Mouse (Mus musculus) midbrain, embryonic 16.5 days (tissue): ENCODE data around the gene Ptprg. TPM values are rescaled to one million over a fixed set of nuclear protein-coding genes. Genes with fewer than 3 reads are reported as not detected.

Experiments used
- ATAC-seq: fragments of 200-750 bp; cut with Nextera tagmentation; 2 replicates; pipeline ENCODE4 v1.8.0; 2017; ENCODE audit warnings: moderate TSS enrichment
- H3K27ac ChIP-seq: fragments of 300-500 bp; sonication (generic); 2 replicates; pipeline ENCODE4 v1.5.1; 2014; ENCODE audit warnings: mild to moderate bottlenecking, low read length, mixed read lengths
- H3K27me3 ChIP-seq: fragments of 300-500 bp; sonication (generic); 2 replicates; pipeline ENCODE4 v1.6.1; 2014; ENCODE audit warnings: low read depth, low read length, mixed read lengths; ENCODE audit not compliant: control insufficient read depth, insufficient read depth
- H3K36me3 ChIP-seq: fragments of 300-500 bp; sonication (generic); 2 replicates; pipeline ENCODE4 v1.6.1; 2014; ENCODE audit warnings: mild to moderate bottlenecking, low read length, moderate library complexity, mixed read lengths; ENCODE audit not compliant: control insufficient read depth, insufficient read depth
- H3K4me1 ChIP-seq: fragments of 300-500 bp; sonication (generic); 2 replicates; pipeline ENCODE4 v1.6.1; 2014; ENCODE audit warnings: mild to moderate bottlenecking, low read length, mixed read lengths; ENCODE audit not compliant: control insufficient read depth, insufficient read depth
- H3K4me2 ChIP-seq: fragments of 300-500 bp; sonication (generic); 2 replicates; pipeline ENCODE4 v1.6.1; 2014; ENCODE audit warnings: mild to moderate bottlenecking, low read length, mixed read lengths
- H3K4me3 ChIP-seq: fragments of 300-500 bp; sonication (generic); 2 replicates; pipeline ENCODE4 v1.5.1; 2014; ENCODE audit warnings: low read depth, mild to moderate bottlenecking, low read length, moderate library complexity, mixed read lengths
- H3K9ac ChIP-seq: fragments of 300-500 bp; sonication (generic); 2 replicates; pipeline ENCODE4 v1.6.1; 2014; ENCODE audit warnings: low read depth, low read length, mixed read lengths
- H3K9me3 ChIP-seq: fragments of 300-500 bp; sonication (generic); replicated peaks from 2 replicates; pipeline ENCODE4 v1.6.1; 2014; ENCODE audit warnings: mild to moderate bottlenecking, low read length, mixed read lengths; ENCODE audit not compliant: control insufficient read depth, poor library complexity, severe bottlenecking
- WGBS: fragments of 180-500 bp; shearing (Covaris S2); extraction: QIAGEN DNeasy Blood & Tissue Kit; methylation state at CpG from one replicate; pipeline ENCODE4 v1.1.7; 2014; 5-methylcytosine and 5-hydroxymethylcytosine counted together
- polyA plus RNA-seq: library from polyadenylated mRNA; unstranded; fragments of >200 nt; fragmentation: Nextera tagmentation; extraction: Ambion mirVana; gene quantifications from 2 replicates; pipeline ENCODE4 v1.2.1, GENCODE M21; 2015

The Ptprg gene
- polyA plus RNA-seq, 1 experiment from 2014 or later = 37.6 TPM

GRCm38 (mm10) chr14:11552521-11553272 lies 635 bp upstream of the Ptprg start:
- Histone ChIP-seq H3K4me2 (peak overlapping the region; percentile 88), H3K27me3 (no peaks in the 10 kb centered on the region), H3K4me3 (peak overlapping the region; percentile 87), H3K36me3 (no peaks in the 10 kb centered on the region), H3K9ac (peak overlapping the region; percentile 87), H3K27ac (peak overlapping the region; percentile 97), H3K4me1 (peaks cover 19% of the 10 kb centered on the region), H3K9me3 (no peaks in the 10 kb centered on the region)
- no peak for ATAC-seq
- WGBS = under 1% methylated on average over 33 of the region's 33 CpGs

- Histone ChIP-seq H3K9ac (peak overlapping the region; percentile 87), H3K4me2 (peak overlapping the region; percentile 88), H3K27me3 (no peaks in the 10 kb centered on the region), H3K27ac (peak overlapping the region; percentile 97), H3K4me3 (peak overlapping the region; percentile 87), H3K4me1 (peaks cover 19% of the 10 kb centered on the region), H3K9me3 (no peaks in the 10 kb centered on the region), H3K36me3 (no peaks in the 10 kb centered on the region)
- WGBS = under 1% methylated on average over 56 of the region's 57 CpGs
- ATAC-seq = peak; percentile 59; the same call in 1 of the 2 replicates
Observed at GRCm38 (mm10) chr14:11553679-11554305, 460 bp downstream of the Ptprg start.

GRCm38 (mm10) chr14:11554306-11555041 lies 1.1 kb downstream of the Ptprg start:
- ATAC-seq = peak; percentile 52
- WGBS = under 1% methylated on average over 46 of the region's 46 CpGs
- H3K4me3 ChIP-seq = peak overlapping the region; percentile 87

GRCm38 (mm10) chr14:11555061-11555501 lies 1.7 kb downstream of the Ptprg start:
- Histone ChIP-seq H3K4me2 (peak overlapping the region; percentile 88), H3K4me3 (peak overlapping the region; percentile 87), H3K27ac (peak overlapping the region; percentile 97), H3K9me3 (no peaks in the 10 kb centered on the region), H3K36me3 (no peaks in the 10 kb centered on the region), H3K4me1 (peaks cover 19% of the 10 kb centered on the region), H3K9ac (peak overlapping the region; percentile 87), H3K27me3 (no peaks in the 10 kb centered on the region)
- WGBS = under 1% methylated on average over 17 of the region's 17 CpGs
- peak; percentile 9; the same call in 1 of the 2 replicates for ATAC-seq

More at GRCm38 (mm10) chr14:11554306-11555041, 1.1 kb downstream of the Ptprg start:
- H3K4me2 ChIP-seq = peak overlapping the region; percentile 88
- peak overlapping the region; percentile 97 for H3K27ac ChIP-seq
- no peaks in the 10 kb centered on the region for H3K27me3 ChIP-seq
- H3K9me3 ChIP-seq = no peaks in the 10 kb centered on the region
- H3K4me1 ChIP-seq = peaks cover 19% of the 10 kb centered on the region
- no peaks in the 10 kb centered on the region for H3K36me3 ChIP-seq
- peak overlapping the region; percentile 87 for H3K9ac ChIP-seq

- Histone ChIP-seq H3K4me3 (peak overlapping the region; percentile 87), H3K4me1 (peaks cover 19% of the 10 kb centered on the region), H3K27me3 (no peaks in the 10 kb centered on the region), H3K9ac (peak overlapping the region; percentile 87), H3K9me3 (no peaks in the 10 kb centered on the region), H3K4me2 (peak overlapping the region; percentile 88), H3K36me3 (no peaks in the 10 kb centered on the region), H3K27ac (peak overlapping the region; percentile 97)
- under 1% methylated on average over 35 of the region's 35 CpGs for WGBS
- ATAC-seq = 0 out of 2 replicates have a peak, but pooled peaks have one; percentile 9
Observed at GRCm38 (mm10) chr14:11555521-11556355, 2.4 kb downstream of the Ptprg start.

GRCm38 (mm10) chr14:11556356-11557130 lies 3.2 kb downstream of the Ptprg start:
- Histone ChIP-seq H3K27ac (peak overlapping the region; percentile 97), H3K4me2 (peak overlapping the region; percentile 88), H3K4me3 (peak overlapping the region; percentile 87), H3K9me3 (no peaks in the 10 kb centered on the region), H3K4me1 (peaks cover 19% of the 10 kb centered on the region), H3K36me3 (no peaks in the 10 kb centered on the region), H3K27me3 (no peaks in the 10 kb centered on the region), H3K9ac (peak overlapping the region; percentile 87)
- WGBS = 3% methylated on average over 26 of the region's 26 CpGs
- ATAC-seq = peak; percentile 9; the same call in 1 of the 2 replicates

GRCm38 (mm10) chr14:11558496-11558895 lies 5.2 kb downstream of the Ptprg start:
- Histone ChIP-seq H3K27me3 (no peaks in the 10 kb centered on the region), H3K36me3 (no peaks in the 10 kb centered on the region), H3K27ac (no peak overlapping the region), H3K9me3 (no peaks in the 10 kb centered on the region; the same call in 1 of the 2 replicates), H3K4me3 (no peak overlapping the region), H3K9ac (no peak overlapping the region), H3K4me1 (peaks cover 9% of the 10 kb centered on the region), H3K4me2 (no peak overlapping the region)
- ATAC-seq = no peak
